Mouse (Mus musculus): ENCODE measurements around the gene Akr7a5. TPM values are rescaled to one million over a fixed set of nuclear protein-coding genes. Genes with fewer than 3 reads are reported as not detected.

Akr7a5 gene
- polyA plus RNA-seq, 1 experiment, result 245 TPM

- Histone ChIP-seq H3K27ac (ENCODE audit: insufficient read depth, low read depth, low read length) (no peak overlapping the region), H3K27me3 (replicated peaks; ENCODE audit: control insufficient read depth, insufficient read depth, low read length) (no peaks in the 10 kb centered on the region), H3K4me3 (ENCODE audit: insufficient read depth, low read depth, low read length) (no peak overlapping the region), H3K36me3 (ENCODE audit: control insufficient read depth, insufficient read depth, low read length) (no peaks in the 10 kb centered on the region; the same call in 1 of the 2 replicates), H3K4me1 (ENCODE audit: control insufficient read depth, insufficient read depth, low read length) (peaks cover 3% of the 10 kb centered on the region; the same call in 1 of the 2 replicates)
- TF ChIP-seq CTCF (conservative IDR thresholded peaks at IDR 0.05; ENCODE audit: insufficient read depth, insufficient read length, low read depth, low read length), result no peak
- no peak for TF ChIP-seq POLR2A (IDR thresholded peaks at IDR 0.05; ENCODE audit: low read depth, low read length)
- no peak for DNase-seq
- WGBS, result 74% methylated on average over 15 of the region's 15 CpGs
Measured at GRCm38 (mm10) chr4:139284877-139285276, 25.7 kb upstream of the Akr7a5 start.

GRCm38 (mm10) chr4:139286234-139286633 lies 24.3 kb upstream of the Akr7a5 start:
- Histone ChIP-seq H3K27me3 (replicated peaks; ENCODE audit: control insufficient read depth, insufficient read depth, low read length) (no peaks in the 10 kb centered on the region), H3K36me3 (ENCODE audit: control insufficient read depth, insufficient read depth, low read length) (no peaks in the 10 kb centered on the region; the same call in 1 of the 2 replicates), H3K27ac (ENCODE audit: insufficient read depth, low read depth, low read length) (no peak overlapping the region), H3K4me3 (ENCODE audit: insufficient read depth, low read depth, low read length) (no peak overlapping the region), H3K4me1 (ENCODE audit: control insufficient read depth, insufficient read depth, low read length) (peaks cover 3% of the 10 kb centered on the region; the same call in 1 of the 2 replicates)
- TF ChIP-seq CTCF (conservative IDR thresholded peaks at IDR 0.05; ENCODE audit: insufficient read depth, insufficient read length, low read depth, low read length), result no peak
- no peak for TF ChIP-seq POLR2A (IDR thresholded peaks at IDR 0.05; ENCODE audit: low read depth, low read length)
- WGBS, result 71% methylated on average over 5 of the region's 5 CpGs
- DNase-seq, result no peak

- no peak overlapping the region for H3K4me3 ChIP-seq (ENCODE audit: insufficient read depth, low read depth, low read length)
- H3K36me3 ChIP-seq (ENCODE audit: control insufficient read depth, insufficient read depth, low read length), result no peaks in the 10 kb centered on the region
- no peak overlapping the region for H3K27ac ChIP-seq (ENCODE audit: insufficient read depth, low read depth, low read length)
- no peaks in the 10 kb centered on the region for H3K27me3 ChIP-seq (replicated peaks; ENCODE audit: control insufficient read depth, insufficient read depth, low read length)
- peak; percentile 93 for TF ChIP-seq CTCF (conservative IDR thresholded peaks at IDR 0.05; ENCODE audit: insufficient read depth, insufficient read length, low read depth, low read length)
- no peak for TF ChIP-seq POLR2A (IDR thresholded peaks at IDR 0.05; ENCODE audit: low read depth, low read length)
- WGBS, result 63% methylated on average over 18 of the region's 18 CpGs
- DNase-seq, result peak; percentile 87
- H3K4me1 ChIP-seq (ENCODE audit: control insufficient read depth, insufficient read depth, low read length), result peaks cover 3% of the 10 kb centered on the region; the same call in 1 of the 2 replicates
Measured at GRCm38 (mm10) chr4:139287122-139287863, 23.3 kb upstream of the Akr7a5 start.

GRCm38 (mm10) chr4:139289017-139289416 lies 21.5 kb upstream of the Akr7a5 start:
- H3K27me3 ChIP-seq (replicated peaks; ENCODE audit: control insufficient read depth, insufficient read depth, low read length), result no peaks in the 10 kb centered on the region
- no peaks in the 10 kb centered on the region for H3K4me1 ChIP-seq (ENCODE audit: control insufficient read depth, insufficient read depth, low read length)
- H3K36me3 ChIP-seq (ENCODE audit: control insufficient read depth, insufficient read depth, low read length), result no peaks in the 10 kb centered on the region
- 53% methylated on average over 10 of the region's 10 CpGs for WGBS
- H3K27ac ChIP-seq (ENCODE audit: insufficient read depth, low read depth, low read length), result no peak overlapping the region
- TF ChIP-seq CTCF (conservative IDR thresholded peaks at IDR 0.05; ENCODE audit: insufficient read depth, insufficient read length, low read depth, low read length) (peak; percentile 93), POLR2A (IDR thresholded peaks at IDR 0.05; ENCODE audit: low read depth, low read length) (no peak)
- no peak overlapping the region for H3K4me3 ChIP-seq (ENCODE audit: insufficient read depth, low read depth, low read length)
- DNase-seq, result peak; percentile 81

GRCm38 (mm10) chr4:139291099-139291498 lies 19.4 kb upstream of the Akr7a5 start:
- TF ChIP-seq POLR2A (IDR thresholded peaks at IDR 0.05; ENCODE audit: low read depth, low read length) (no peak), CTCF (conservative IDR thresholded peaks at IDR 0.05; ENCODE audit: insufficient read depth, insufficient read length, low read depth, low read length) (no peak)
- H3K27me3 ChIP-seq (replicated peaks; ENCODE audit: control insufficient read depth, insufficient read depth, low read length), result no peaks in the 10 kb centered on the region
- H3K4me1 ChIP-seq (ENCODE audit: control insufficient read depth, insufficient read depth, low read length), result no peaks in the 10 kb centered on the region
- H3K27ac ChIP-seq (ENCODE audit: insufficient read depth, low read depth, low read length), result no peak overlapping the region
- WGBS, result 79% methylated on average over 16 of the region's 16 CpGs
- no peak overlapping the region for H3K4me3 ChIP-seq (ENCODE audit: insufficient read depth, low read depth, low read length)
- no peaks in the 10 kb centered on the region for H3K36me3 ChIP-seq (ENCODE audit: control insufficient read depth, insufficient read depth, low read length)
- no peak for DNase-seq

GRCm38 (mm10) chr4:139292038-139292437 lies 18.5 kb upstream of the Akr7a5 start:
- Histone ChIP-seq H3K36me3 (ENCODE audit: control insufficient read depth, insufficient read depth, low read length) (no peaks in the 10 kb centered on the region), H3K4me1 (ENCODE audit: control insufficient read depth, insufficient read depth, low read length) (no peaks in the 10 kb centered on the region), H3K27me3 (replicated peaks; ENCODE audit: control insufficient read depth, insufficient read depth, low read length) (no peaks in the 10 kb centered on the region), H3K27ac (ENCODE audit: insufficient read depth, low read depth, low read length) (no peak overlapping the region), H3K4me3 (ENCODE audit: insufficient read depth, low read depth, low read length) (no peak overlapping the region)
- WGBS, result 94% methylated on average over 5 of the region's 5 CpGs
- TF ChIP-seq CTCF (conservative IDR thresholded peaks at IDR 0.05; ENCODE audit: insufficient read depth, insufficient read length, low read depth, low read length) (no peak), POLR2A (IDR thresholded peaks at IDR 0.05; ENCODE audit: low read depth, low read length) (no peak)
- DNase-seq, result no peak

GRCm38 (mm10) chr4:139297566-139297965 lies 13.0 kb upstream of the Akr7a5 start:
- WGBS, result 73% methylated on average over 4 of the region's 4 CpGs
- peak; percentile 73 for DNase-seq
- no peak for TF ChIP-seq POLR2A (IDR thresholded peaks at IDR 0.05; ENCODE audit: low read depth, low read length)
- TF ChIP-seq CTCF (conservative IDR thresholded peaks at IDR 0.05; ENCODE audit: insufficient read depth, insufficient read length, low read depth, low read length), result peak; percentile 38

More at GRCm38 (mm10) chr4:139297566-139297965, 13.0 kb upstream of the Akr7a5 start:
- no peaks in the 10 kb centered on the region for H3K4me1 ChIP-seq (ENCODE audit: control insufficient read depth, insufficient read depth, low read length)
- H3K36me3 ChIP-seq (ENCODE audit: control insufficient read depth, insufficient read depth, low read length), result no peaks in the 10 kb centered on the region; the same call in 1 of the 2 replicates
- H3K27ac ChIP-seq (ENCODE audit: insufficient read depth, low read depth, low read length), result no peak overlapping the region
- H3K4me3 ChIP-seq (ENCODE audit: insufficient read depth, low read depth, low read length), result no peak overlapping the region
- no peaks in the 10 kb centered on the region for H3K27me3 ChIP-seq (replicated peaks; ENCODE audit: control insufficient read depth, insufficient read depth, low read length)
